Mouse (Mus musculus) frontal cortex, postnatal 25 days (tissue): ENCODE measurements around the gene Arpc3.

Source experiments
- DNase-seq, 2 experiments: peaks; one replicate each; pipeline ENCODE4 v3.0.0; 2022; ENCODE audit warnings: low spot score in 2 of 2

Arpc3 gene

GRCm38 (mm10) chr5:122391786-122392180 lies at the start of gene Arpc3:
TSS of gene Arpc3 (plus strand) at chr5:122391878.
- peak; percentile 83 to 89 for DNase-seq

- no peak for DNase-seq
Observed at GRCm38 (mm10) chr5:122342874-122343273, 48.8 kb upstream of the Arpc3 start.

GRCm38 (mm10) chr5:122343768-122344167 lies 47.9 kb upstream of the Arpc3 start:
- no peak for DNase-seq

DNA sequence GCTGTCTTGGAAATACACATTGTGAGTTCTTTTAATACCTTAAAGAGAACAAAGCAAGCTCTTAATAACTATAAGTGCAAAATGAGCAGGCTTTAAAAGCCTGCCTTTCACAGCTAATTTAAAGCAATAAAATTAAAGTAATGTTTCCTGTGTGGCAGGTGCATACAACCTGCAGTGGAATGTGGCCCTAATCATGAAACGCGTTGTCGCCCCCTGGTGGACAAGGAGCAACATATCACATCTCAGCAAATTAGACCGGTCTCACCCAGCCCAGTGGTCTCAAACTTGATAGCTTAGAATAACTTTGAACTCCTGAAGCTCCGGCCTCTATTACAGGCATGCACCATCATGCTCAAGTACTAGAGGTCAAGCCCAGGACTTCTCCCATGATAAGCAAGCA lies 47.4 kb upstream of the Arpc3 start:
- DNase-seq = peak; percentile 51 to 67

DNA sequence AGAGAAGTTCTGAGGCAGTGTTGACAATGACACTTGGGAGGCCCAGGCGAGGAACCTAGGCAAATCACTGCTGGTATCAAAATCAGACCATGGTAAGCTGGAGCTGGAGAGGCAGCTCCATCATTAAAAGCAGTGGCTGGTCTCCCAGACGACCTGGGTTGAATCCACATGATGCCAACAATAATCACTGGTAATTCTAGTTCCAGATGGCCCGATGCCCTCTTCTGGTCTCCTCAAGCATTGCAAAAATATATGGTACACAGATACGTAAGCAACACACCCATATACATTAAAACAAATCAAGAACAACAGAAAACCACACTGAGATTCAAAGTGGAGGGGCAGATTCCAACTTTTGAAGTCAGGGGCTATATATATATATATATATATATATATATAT lies 45.9 kb upstream of the Arpc3 start:
- DNase-seq = no peak

- DNase-seq = peak; percentile 96 to 99
Observed at GRCm38 (mm10) chr5:122353807-122354491, 37.7 kb upstream of the Arpc3 start, which contains the start of the genes Rad9b and Vps29. TSS of gene Rad9b (minus strand) at chr5:122354233. TSS of gene Vps29 (plus strand) at chr5:122354369.

GRCm38 (mm10) chr5:122354492-122355067 lies 37.1 kb upstream of the Arpc3 start:
- no peak for DNase-seq

GRCm38 (mm10) chr5:122371591-122372191 lies 20.0 kb upstream of the Arpc3 start, which contains the start of gene Gpn3:
TSS of gene Gpn3 (plus strand) at chr5:122371876.
- no peak for DNase-seq

GRCm38 (mm10) chr5:122372192-122372769 lies 19.4 kb upstream of the Arpc3 start, which contains the start of gene Fam216a:
TSS of gene Fam216a (minus strand) at chr5:122372364.
- peak; percentile 99 for DNase-seq

DNA sequence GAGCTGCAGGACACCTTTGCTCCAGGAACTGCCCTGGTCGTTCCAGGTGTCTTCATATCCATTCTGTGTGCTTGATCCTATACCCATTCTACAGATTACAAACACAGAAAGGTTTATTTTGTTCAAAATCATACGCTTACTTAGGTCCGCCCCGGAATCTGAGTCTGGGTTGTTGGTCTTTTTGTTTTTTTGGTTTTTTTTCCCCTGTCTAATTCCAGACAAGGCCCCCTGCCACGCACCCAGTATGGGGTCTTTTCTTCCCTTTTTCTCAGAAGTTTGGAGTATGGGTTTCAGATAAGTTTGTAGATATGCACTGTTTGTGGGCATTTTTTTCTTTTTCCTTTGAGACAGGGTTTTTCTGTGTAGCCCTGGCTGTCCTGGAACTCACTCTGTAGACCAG lies 18.8 kb upstream of the Arpc3 start:
- no peak for DNase-seq

GRCm38 (mm10) chr5:122377101-122377833 lies 14.4 kb upstream of the Arpc3 start:
- DNase-seq = no peak

GRCm38 (mm10) chr5:122378171-122378570 lies 13.5 kb upstream of the Arpc3 start:
- no peak for DNase-seq

DNA sequence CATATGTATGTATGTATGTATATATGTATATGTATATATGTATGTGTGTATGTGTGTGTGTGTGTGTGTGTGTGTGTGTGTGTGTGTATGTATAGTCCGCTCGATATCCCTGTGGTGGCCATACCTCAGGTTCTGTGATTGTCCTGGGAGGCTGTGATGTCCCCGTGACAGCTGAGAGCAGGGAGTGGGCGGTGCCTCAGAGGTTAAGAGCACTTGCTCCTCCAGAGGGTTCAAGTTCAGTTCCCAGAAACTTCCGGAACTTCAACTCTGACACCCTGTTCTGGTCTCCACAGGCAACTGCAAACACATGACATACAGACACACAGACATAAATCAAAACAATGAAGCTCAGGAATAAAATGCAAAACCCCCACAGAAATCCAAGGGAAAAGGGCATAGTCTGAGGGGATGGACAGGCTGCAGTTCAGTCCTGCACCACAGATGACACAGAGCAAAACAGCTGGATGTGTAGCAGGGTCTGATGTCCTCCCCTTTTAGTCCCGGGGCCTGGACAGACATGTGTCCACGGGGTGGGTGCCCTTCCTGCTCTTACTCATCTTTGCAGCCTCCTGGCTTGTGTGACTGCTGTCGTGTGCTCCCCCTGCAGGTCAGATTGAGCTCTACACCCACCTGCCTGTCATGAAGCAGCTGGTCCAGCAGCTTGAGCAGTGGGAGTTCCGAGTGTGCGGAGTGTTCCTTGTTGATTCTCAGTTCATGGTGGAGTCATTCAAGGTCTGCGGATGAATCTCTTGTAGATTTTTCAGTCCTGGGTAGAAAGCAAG lies 12.1 kb upstream of the Arpc3 start:
- DNase-seq = peak; percentile 67 to 68

DNA sequence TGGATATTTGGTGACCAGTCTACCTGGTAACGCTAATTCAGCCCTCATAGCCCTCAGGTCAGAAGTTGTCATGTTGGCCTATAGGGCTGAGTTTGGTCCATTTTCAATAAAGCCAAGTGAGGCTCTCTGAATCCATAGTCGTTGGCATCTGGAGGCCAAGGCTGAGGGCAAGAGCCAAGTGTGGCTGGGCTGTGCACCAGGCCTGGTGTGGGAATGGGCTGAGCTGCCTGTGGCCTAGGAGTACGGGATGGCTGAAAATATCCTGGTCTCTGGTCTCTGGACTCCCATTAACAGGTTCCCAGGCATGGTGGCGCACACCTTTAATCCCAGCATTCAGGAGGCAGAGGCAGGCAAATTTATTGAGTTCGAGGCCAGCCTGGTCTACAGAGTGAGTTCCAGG lies 1.7 kb upstream of the Arpc3 start:
- DNase-seq = no peak

DNA sequence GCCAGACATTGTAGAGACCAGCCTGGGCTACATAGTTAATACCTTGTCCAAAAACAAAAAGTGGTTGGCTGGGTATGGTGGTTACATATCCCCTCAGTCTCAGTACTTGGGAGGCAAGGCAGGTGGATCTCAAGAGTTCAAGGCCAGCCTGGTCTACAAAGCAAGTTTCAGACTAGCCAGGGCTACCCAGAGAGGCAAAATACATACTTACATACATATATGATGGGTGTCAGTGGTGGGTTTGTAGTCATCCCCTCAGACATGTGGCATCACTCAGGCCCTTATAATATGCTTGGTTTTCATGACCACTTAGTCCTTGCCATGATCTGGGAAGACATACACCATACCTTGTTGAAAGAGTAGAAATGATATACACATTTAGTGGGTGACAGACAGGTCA lies 1.0 kb upstream of the Arpc3 start:
- DNase-seq = no peak

DNA sequence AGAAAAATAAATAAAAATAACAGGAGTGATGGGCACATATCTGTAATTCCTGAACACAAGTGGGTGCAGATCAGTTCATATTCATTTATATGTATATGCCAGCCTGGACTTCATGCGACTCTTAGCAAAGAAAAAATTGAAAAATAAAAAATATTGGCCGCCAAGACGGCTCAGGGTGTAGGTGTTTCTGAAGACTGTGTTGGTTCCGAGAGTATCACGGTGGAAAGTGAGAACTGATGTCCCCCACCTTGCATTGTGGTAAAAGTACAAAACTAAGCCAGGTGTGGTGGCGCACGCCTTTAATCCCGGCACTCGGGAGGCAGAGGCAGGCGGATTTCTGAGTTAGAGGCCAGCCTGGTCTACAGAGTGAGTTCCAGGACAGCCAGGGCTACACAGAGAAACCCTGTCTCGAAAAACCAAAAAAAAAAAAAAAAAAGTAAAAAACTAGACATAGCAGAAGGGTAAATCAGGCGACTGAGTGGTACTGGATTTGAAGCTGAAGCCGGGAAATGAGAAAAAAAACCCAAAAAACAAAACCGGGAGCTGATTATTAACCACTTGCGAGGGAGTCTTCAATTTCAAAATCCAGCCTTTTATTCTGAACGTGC lies 396 bp upstream of the Arpc3 start:
- DNase-seq = no peak

DNA sequence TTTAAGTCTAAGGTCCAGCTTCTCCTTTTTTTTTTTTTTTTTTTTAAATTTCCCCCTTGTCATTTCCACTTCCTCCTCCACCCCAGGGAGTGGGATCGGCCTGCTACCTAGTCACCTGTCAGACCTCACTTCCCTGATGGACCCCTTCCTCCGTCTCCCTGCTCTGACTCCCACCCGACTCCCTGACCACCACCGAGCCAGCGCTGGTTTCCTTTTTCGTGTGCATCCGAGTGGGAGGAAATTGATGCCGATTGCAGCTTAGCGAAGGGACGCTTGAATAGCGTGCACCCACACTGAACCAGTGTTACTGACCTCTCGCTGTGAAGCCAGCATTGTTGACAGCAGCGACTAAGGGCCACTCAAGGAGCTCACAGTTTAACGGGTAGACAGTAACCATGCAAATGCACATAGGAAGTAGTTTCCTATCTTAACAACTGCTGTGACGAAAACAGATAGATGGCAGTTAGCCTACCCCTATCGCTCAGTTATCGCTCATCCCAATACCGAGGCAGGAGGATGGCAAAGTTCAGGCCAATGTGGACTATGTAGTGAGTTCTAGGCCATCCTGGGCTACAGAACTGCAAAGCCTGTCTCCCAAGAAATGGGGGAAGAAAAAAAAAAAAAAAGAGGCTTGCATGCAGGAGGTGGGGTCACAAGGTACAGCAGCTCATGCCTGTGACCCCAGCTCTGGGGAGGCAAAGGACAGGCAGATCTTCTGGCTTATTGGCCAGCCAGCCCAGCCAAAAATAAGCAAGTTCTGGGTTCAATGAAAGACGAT lies 738 bp downstream of the Arpc3 start:
- DNase-seq = no peak

GRCm38 (mm10) chr5:122393887-122394286 lies 2.2 kb downstream of the Arpc3 start:
- DNase-seq = peak; percentile 59 to 64

GRCm38 (mm10) chr5:122396791-122397190 lies 5.1 kb downstream of the Arpc3 start:
- DNase-seq = no peak

GRCm38 (mm10) chr5:122397495-122397894 lies 5.8 kb downstream of the Arpc3 start:
- DNase-seq = no peak
